Mouse (Mus musculus) cerebellum, adult 9-10 months (tissue): Measurements from ENCODE around the gene Chst13.

ENCODE experiments used
- DNase-seq: peaks from one replicate; pipeline ENCODE4 v3.0.0; 2022

Gene Chst13

GRCm38 (mm10) chr6:90319475-90320191 lies 5.4 kb downstream of the Chst13 start:
- DNase-seq: no peak

- DNase-seq: no peak
Observed at GRCm38 (mm10) chr6:90319019-90319418, 6.0 kb downstream of the Chst13 start.

- no peak for DNase-seq
Observed at GRCm38 (mm10) chr6:90317510-90318258, 7.3 kb downstream of the Chst13 start.

GRCm38 (mm10) chr6:90315961-90316360 lies 9.0 kb downstream of the Chst13 start:
- no peak for DNase-seq

- DNase-seq: no peak
Observed at GRCm38 (mm10) chr6:90308839-90309778, 15.9 kb downstream of the Chst13 start.

- DNase-seq: no peak
Observed at GRCm38 (mm10) chr6:90306315-90306975, 18.5 kb downstream of the Chst13 start.

- no peak for DNase-seq
Observed at GRCm38 (mm10) chr6:90300919-90301318, 24.1 kb downstream of the Chst13 start, which contains the start of gene BC048671. Gene BC048671, plus strand, starts transcription at chr6:90301219.

- no peak for DNase-seq
Observed at GRCm38 (mm10) chr6:90288265-90288664, 36.7 kb downstream of the Chst13 start.
